Mouse (Mus musculus) regulatory T cell (primary cell): ENCODE data around the gene Susd6.

Experiments used
- in situ Hi-C: fragments of 300-600 bp; cut with MboI, MseI; formaldehyde crosslinking; loops from one replicate; pipeline ENCODE4 v1.15.1; 2025; ENCODE audit warnings: high pct_unique_total_duplicates

Gene Susd6

DNA sequence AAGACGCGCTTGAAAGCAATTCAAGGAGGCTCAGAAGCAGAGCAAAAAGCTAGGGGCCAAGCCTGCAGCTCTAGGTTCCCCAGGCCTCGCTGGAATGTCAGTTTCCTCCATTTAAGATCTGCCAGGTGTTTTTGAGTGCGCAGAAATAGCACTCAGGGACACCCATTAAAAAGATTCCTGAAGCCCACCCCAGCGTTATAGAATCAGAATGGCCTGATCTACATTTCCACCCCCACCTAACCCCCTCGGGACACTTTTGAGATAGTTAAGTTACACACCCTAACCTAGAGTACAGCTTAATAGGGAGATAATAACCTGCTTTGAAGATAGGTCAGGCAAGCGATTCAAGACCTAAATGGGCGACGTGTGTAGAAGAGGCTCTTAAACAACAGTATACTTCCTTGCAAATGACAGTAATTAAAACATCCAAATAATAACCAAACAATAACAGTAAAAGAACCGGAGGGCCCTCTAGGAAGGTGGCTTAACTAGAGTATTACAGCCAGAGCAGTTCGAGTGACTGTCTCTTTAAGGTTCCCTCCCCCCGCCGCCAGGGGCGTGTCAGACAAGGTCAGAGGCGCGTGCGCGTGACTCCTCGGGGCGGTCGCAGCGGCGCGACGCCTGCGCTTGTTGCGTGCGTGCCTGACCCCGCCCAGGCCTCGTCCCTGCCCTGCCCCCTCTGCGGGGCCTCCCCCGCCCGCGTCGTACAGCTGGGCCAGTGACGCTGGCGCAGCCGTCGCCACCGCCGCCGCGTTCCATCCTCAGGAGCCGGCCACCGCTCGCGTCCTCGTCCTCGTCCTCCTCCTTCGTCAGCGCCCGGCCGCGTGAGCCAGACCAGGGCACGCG is at the start of gene Susd6:
Susd6 (plus strand) TSS at position 662 of the 846 bp plus-strand sequence.
- in situ Hi-C loops, result no loop called here

DNA sequence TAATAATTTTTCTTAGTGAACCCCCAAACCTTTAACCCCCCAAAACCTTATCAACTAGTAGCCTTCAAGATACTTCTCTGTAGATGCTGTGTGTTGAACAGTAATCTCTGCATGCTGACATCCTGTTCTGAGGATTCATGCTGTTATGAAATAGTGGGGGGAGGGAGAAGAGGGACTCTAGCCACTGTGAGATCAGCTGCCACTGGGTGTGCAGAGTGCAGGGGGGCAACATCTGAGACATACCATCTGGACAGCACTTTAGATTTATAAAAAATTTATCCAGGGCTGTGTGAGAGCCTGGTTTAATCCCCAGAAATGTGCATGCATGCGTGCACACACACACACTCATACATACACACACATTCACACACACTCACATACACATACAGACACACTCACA is 45.7 kb upstream of the Susd6 start:
- in situ Hi-C loops, result no loop called here

DNA sequence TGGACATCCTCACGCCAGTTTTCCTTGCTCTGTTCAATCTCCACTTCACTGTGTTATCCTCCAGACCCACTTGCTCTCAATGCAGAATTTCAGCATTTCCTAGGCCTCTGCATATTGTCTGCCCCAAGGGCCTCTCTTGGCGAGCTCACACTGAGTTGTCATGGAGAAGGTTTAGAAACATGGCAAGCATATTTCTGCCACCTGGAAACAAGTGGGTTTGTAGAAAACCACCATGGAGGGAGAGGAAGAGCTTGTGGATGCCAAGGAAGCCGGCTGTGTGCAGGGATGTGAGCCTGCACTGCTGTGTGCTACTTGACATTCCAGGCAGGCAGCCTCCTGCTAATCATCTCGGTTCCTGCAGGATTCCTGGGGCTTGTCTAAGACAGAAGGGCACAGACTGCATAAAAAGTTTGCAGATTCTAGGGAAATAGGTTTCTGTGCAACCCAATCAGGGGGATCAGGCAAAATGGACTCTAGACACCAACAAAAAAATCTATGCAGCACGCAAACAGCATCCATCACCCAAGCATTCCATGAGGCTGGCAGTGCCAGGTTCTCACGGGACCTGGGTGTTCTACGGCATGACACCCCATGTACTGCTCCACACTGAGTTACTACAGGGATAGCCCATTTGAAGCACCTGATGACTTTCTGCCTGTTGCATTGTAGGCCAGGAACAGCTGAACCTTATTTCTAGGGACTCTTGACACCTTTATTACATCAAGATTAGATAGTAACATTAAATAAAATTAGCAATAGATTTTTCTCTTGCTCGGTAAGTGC is 44.1 kb upstream of the Susd6 start:
- in situ Hi-C loops, result no loop called here

DNA sequence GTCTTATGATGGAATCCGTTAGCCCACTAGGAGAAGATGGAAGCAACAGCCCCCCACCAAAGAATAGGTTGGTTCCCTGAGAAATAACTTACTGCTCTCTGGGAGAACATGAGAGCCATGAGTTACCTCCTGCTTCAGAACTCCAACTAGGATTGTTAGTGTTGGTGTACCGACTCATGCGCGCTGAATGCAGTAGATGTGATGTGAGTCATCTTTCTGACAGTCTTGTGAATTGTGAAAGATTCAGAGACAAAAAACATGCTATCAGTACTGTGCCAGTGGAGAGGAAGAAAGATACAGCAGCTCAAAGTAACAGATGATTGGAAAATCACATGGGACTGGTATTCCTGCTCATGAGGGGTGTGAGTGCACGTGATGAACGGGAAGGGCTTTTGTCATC is 38.8 kb upstream of the Susd6 start:
- in situ Hi-C loops, result no loop called here

DNA sequence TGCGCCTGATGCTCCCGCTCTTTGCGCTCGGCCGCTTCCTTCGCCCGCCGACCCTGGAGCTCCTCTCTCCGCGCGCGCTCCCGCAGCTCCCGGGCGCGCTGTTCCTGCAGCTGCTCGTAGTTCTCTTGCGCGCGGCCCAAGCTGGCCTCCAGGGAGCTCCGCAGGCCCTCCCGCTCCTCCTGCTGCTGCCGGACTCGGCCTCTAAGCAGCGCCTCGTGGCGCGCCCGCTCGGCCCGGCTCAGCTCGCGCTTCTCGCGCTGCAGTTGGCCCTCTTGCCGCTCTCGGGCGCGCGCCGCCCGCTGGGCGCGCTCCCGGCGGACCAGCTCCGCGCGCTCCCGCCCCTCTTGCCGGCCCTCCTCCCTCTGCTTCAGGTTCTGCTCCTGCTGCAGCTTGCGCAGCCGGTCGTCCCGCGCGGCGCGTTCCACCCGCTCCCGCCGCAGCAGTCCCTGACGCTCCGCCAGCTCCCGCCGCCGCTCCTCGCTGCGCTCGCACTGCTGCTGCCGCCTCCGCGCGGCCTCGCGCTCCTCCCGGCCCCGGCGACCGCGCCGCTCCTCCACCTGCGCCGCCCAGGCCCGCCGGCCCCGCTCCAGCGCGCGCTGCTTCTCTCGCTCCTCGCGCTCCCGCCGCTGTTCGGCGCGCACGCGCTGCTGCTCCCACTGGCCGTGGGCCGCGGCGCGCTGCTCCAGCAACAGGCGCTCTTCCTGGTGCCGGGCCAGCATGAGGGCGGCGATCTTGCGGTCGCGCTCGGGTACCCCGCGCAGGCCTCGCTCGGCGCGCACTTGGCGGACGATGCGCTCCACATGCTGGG is 32.4 kb upstream of the Susd6 start:
- in situ Hi-C loops, result no loop called here

DNA sequence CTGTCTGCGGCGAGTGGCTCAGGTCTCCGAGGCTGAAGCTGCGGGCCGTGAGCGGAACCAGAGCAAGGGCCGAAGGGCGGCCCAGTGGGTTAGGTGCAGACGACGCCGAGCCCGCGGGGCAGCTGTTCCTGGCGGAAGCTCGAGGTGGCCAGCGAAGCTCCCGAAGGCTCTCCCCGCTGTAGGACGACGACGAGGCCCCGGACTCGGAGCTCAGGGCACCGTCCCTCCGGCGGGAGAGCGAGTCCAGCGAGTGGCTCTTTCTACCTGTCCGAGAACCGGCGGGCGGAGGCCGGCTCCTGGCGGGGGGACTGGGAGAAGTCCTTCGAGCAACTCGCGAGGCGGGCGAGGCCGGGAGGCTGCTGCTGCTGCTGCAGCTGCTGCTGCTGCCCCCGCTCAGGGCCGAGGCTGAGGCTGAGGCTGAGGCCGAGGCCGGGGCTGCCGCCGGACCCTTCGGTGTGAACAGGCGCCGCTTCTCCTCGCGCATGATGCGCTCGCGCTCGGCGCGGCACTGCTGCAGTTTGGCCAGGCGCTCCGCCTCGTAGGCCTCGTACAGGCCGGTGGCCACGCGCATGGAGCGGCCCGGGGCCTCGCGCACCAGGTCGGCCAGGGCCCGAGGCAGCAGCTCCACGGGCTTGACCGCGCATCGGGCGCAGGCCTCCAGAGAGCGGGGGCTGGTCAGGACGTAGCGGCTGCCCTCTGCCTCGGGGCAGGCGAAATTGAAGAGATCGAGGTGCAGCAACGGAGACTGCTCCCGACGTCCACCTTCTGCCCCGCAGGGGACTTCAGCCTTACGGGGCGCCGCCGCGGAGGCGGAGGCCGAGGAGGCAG is 31.5 kb upstream of the Susd6 start:
- in situ Hi-C loops, result no loop called here

DNA sequence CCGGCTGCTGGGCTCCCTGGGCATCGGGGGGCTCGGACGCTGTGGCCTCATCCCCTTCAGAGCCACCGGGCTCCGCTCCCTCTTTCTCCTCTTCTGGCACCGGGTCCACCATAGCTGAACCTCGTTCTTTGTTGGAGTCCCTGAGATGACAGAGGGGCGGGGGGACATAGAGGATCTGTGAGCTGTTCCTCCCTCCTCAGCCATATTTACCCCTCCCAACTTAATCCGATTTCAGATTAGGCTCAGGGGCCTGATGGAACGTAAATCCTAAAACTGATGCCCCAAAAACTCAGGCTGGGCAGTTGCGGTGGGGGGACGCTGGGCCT is 31.0 kb upstream of the Susd6 start:
- in situ Hi-C loops, result no loop called here

DNA sequence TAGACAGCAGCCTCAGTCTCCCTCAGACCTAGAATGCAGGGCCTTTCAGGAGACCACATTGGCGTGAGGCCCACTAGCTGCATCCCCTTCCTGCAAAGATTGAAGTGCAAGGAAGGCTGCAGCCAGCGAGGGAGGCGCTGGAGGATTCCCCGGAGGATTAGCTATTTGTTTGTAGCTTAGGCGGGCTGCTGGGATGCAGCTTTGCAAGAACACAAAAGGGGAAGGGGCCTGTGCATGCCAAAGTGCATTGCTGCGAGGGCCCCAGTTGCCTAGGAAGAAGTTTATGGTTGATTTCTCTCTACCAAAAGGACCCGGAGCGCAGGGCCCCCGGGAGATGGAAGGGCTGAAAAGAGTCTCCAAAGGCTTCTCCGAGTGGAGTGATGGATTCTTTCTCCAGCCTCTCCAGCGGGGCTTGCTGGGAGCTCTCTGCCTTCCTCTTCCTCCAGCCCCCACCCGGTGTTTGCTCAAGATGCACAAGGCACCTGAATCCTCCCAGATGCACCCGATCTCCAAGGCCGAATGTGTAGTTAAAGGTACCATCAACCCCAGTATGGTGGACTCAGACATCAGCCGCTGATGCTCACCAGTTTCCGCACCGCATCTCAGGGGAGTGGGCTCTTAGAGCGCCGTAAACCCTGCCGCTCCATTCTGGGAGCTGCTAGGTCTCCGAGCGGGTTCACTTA is 30.5 kb upstream of the Susd6 start:
- in situ Hi-C loops, result no loop called here

DNA sequence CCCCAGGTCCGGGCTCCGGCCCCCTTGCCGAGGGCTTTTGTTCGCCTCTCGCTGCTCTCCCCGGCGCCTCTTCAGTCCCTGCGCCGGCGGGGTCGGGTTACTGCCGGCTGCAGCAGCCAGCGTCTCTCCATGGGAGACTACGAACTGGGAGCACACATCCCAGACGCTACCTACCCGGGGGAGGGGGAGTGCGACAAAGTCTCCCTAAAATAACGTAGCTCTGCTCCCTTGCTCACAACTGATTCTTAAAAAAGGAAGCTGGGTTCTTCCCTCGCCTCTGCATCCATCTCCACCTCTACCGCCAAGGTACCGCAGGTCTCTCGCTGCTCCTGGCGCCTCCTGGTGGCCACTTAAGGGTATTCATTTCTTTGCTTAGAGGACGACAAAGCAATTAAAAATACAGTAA is 29.9 kb upstream of the Susd6 start, which contains the start of gene Ccdc177:
Ccdc177 (minus strand) TSS at position 292 of the 406 bp plus-strand sequence.
- in situ Hi-C loops, result no loop called here

DNA sequence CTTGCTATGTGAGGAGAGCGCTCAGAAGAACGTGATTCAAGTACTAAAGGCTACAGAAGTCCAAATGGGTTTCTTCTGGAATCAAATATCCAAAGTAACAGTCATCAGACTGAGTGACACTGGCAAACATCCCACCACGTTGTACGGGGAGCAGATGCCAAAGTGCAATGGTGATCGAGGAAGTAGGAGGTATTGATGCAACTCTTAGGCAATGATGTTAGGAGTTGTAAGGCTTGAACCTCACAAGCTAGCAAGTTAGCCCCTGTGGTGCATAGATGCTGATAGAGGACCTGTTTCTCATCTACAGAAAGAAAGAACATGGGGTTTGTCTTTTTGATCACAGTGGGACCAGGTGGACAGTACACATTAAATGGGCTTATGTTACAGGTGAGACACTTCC is 27.3 kb upstream of the Susd6 start:
- in situ Hi-C loops, result no loop called here

DNA sequence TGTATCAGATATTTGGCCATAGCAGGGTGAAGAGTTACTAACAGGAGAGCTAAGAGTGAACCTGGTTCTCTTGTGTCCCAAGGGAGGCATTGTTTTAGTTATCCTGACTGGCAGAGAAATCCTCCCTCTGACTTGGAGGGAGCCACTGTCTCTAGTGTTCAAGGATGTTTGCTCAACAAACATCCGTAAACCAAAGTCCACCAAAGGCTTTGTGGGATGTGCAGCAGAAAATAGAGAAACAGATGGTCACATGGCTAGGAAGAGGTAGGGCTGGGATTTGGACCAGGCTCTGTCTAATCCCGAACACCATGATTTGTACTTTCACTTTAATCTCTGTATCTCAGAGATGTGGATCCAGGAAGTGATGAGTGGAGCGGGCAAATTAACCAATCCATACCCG is 26.2 kb upstream of the Susd6 start:
- in situ Hi-C loops, result no loop called here

DNA sequence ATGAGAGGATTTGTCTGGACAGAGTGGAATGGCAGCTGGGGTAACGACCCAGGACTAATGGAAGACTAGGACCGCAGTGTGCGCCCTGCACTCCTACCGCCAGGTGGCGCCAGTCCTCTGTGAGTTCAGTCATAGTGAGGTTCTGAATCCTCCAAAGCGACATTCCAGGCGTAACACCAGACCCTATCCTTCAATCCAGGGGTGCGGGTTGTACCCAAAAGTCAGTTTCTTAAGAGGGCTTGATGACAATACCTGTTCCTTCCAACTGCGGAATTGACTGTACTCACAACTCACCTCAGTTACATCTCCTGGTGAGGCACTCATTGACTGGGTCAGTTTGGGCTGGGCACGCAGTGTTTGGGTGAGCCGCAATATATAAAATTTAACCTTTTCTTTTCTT is 20.6 kb upstream of the Susd6 start:
- in situ Hi-C loops, result loop anchor here (5.0 kb wide), 2 partner anchors 133 to 753 kb away; no protein-coding TSS in a partner anchor

DNA sequence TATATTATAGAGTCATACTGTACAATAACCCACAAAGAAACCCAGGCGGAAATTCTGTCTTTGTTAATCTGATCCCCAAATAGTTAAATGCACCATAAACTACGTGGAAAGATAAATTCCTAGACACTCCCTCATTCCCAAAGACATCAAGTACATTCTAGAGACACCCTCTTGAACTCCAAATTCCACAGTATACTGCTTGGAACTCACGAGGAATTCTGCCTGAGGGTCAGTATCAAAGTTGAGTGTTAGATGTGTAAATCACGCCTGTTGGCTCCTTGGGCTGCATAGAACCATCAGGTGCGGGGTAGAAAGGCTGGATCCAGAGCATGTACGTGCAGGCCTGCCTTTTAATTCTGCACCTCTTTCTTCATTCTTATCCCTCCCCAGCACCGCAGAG is 15.5 kb upstream of the Susd6 start:
- in situ Hi-C loops, result loop anchor here (5.0 kb wide), 1 partner anchor 748 kb away; no protein-coding TSS in a partner anchor

DNA sequence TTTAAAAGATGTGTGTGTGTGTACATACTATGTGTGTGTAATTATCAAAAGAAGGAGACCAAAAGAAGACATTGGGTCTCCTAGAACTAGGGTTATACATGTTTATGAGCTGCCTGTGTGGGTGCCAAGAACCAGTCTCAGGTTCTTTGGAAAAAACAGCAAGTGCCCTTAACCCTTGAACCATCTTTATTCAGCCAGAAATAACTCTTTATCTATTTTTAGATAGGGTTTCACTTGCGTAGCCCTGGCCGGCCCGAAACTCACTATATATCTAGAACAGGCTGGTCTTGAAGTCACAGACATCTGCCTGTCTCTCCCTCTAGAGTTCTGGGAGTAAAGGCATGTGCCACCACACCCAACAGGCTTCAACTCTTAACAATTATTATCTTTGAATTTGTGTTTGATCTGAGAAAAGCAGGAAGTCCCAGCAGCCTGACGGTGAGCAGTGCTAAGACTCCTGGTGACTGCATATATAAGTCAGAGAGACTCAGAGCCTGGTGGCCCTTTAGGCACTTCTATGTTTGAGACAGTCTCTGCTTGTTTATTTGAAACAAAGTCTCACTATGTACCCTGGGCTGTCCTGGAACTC is 14.2 kb upstream of the Susd6 start:
- in situ Hi-C loops, result no loop called here

DNA sequence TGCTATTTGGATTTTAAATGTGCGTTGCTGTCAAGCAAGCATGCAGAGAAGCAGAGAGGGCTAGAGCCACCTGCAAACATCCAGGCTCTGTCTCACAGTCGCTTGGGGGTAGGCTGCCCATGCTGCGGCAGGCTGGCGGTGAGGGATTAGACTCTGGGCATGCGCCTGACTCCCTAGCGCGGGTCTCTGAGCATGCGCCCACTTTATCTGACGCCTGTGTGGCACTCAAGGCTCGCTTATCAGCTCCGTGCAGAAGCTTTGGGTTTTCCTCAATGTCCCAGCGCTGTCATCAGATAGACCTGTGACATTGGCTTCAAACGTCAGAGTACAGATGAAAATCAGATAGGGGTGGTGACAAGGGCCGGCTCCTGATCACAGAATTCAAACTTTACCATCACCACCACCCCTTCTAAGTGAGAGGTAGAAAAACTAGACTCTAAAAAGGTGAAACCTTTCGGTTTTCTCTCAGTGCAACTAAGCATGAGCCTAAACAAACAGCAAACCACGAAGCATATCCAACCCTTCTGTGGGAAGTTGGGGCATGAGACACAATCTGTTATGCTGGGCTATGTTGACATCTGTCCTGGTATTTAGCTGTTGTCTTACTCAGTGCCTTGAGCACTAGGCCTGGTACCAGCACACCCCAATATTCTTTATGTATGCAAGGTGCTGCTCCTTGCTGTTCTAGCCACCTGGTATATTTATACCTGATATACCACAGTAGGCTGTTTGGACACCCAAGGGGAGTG is 11.9 kb upstream of the Susd6 start:
- in situ Hi-C loops, result no loop called here

DNA sequence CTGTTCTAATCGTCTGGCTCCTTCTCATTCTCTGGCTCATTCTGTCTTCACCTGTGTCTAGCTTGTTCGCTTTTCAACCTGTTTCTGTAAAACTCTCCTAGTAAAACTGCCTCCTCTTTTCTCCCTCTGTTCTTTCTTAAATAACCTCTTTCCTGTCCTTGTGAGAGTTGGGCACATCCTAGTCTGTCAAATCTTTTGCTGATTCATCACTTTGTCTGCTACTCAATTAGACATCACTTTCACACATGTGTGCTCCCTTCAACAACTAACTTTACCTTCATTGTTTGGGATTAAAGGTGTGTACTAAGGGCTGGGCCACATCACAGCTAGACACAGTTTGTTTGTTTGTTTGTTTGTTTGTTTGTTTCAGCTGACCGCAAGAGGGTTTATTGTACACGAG is 10.6 kb upstream of the Susd6 start:
- in situ Hi-C loops, result no loop called here

DNA sequence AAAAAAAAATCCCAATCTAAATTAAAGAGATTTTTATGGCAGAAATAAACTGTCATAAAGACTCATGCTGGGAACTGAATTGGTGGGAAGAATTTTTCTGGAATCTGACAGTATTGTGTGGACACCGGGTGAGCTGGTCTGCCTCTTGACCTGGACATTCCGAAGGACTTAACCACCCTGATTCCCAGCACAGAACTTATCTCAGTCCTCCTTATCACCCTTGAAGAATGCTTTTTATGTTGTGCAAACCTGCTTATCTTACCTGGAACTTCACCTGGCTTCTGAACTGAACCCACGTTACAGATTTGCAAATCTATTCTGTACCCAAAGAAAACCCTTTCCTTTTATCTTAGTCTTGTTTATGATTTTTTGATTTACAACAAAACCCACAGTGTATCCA is 8.1 kb upstream of the Susd6 start:
- in situ Hi-C loops, result no loop called here

DNA sequence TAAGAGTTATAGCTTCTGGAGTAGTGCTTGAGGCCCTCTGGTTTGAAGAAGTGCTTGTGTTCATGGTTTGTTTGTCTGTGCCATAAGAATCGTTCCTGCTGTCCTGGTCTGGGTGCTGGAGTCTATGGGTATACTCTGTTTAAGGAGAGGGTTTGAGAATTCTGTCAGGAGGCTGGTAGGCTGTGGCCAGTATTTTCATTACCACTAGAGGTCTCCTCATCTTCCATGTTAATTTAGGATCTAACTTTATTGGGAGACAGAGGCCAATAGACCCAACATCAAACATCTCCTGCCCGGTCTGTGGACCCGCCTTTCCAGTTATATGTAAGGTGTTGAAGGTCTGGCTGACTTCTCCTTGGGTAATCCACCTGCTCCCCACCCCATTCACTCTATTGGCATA is 7.4 kb upstream of the Susd6 start:
- in situ Hi-C loops, result no loop called here

DNA sequence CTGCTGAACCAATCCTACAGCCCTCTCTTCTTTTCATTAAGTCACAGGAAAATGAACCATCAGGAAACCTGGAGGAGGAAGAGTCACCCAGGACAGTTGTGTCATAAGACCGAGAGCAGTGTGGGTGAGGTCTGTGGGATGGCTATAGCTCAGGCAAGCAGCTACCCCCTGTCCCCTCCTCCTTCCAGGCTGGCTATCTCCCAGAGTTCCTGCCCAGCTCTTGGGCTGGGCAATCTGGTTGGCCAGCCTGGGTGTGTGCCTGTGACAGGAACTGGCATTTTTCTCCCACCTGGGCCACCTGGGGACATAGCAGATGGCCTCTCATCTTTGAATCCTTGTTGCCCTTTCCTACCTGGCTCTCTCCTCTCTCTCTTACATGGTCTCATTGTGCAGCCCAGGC is 6.4 kb upstream of the Susd6 start:
- in situ Hi-C loops, result no loop called here

DNA sequence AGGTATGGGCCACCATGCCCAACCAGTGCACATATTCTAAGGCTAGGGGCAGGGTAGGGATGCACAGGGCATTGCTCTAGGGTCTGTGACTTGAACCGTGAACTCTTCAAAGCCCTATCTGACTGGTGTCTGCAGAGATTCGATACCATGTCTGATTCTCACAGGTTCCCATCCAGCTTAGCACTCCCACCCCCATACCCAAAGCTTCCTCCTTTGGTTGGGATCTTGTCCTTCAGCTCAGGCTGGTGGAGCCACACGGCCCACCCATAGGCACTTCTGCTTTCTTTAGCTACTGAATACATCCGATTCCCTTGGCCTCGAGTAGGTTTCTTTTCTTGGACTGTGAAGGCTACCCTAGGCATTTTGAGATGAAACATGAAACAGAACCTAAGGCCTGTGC is 5.3 kb upstream of the Susd6 start:
- in situ Hi-C loops, result no loop called here
